Mouse (Mus musculus) layer of hippocampus, postnatal 10 days (tissue): ENCODE results near the gene Gjc2. TPM values are rescaled to one million over a fixed set of nuclear protein-coding genes. Genes with fewer than 3 reads are reported as not detected.

Experiments used
- DNase-seq, 2 experiments: peaks; one replicate each; pipeline ENCODE4 v3.0.0; 2021; ENCODE audit warnings: low spot score in 2 of 2
- total RNA-seq, 2 experiments: library from RNA; stranded (reverse); gene quantifications; 2 replicates each; pipeline ENCODE4 v1.2.3; 2021

Gene Gjc2
- total RNA-seq, 2 experiments from 2014 or later: 1.8 to 2.8 TPM

DNA sequence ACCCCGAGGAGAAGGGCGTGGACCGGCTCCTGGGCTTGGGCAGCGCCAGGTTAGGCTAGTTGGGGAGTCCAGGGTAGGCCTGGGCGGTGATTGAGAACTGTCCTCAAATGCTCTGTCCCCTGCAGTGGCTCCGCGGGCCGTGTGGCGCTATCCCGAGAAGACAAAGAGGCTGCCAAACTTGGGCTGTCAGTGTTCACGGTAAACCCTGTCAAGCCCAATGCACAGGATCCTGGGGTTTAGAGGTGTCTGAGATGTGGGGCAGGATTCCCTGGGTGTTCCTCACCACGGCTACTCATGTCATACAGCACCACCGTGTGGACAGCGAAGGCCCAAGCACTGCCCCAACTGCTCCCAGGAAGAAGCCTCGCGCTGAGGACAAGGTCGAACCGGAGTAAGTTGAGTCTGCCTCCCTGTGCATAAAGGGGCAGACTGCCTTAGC, 26.0 kb upstream of the Gjc2 start:
- DNase-seq: peak; percentile 69 to 73

DNA sequence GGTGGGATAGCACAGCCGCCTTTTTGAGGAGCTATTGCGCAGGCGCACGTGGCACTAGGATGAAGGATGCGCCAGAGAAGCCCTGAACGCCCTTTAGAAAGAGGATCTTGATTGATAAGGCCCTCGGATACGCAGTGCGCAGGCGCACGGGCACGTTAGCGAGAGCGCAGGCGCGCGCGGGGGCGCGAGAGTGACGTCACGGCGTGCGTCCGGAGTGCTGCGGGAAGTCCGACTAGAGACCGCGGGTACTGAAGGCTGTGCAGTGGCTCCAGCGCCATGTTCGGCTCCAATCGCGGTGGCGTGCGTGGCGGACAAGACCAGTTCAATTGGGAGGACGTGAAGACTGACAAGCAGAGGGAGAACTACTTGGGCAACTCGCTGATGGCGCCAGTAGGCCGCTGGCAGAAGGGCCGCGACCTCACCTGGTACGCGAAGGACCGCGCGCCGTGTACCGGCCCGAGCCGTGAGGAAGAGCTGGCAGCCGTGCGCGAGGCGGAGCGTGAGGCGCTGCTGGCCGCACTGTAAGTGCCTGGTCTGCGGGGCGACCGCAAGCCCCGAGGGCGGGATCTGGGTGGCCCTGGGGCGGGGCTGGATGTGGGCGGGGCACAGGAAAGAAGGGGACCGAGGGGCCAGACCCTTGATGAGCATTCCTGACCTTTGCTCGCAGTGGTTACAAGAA, 25.3 kb upstream of the Gjc2 start, which contains the start of gene 2310033P09Rik:
TSS of gene 2310033P09Rik (plus strand) at position 169 of the 679 bp plus-strand sequence.
- DNase-seq: peak; percentile 94 to 97

DNA sequence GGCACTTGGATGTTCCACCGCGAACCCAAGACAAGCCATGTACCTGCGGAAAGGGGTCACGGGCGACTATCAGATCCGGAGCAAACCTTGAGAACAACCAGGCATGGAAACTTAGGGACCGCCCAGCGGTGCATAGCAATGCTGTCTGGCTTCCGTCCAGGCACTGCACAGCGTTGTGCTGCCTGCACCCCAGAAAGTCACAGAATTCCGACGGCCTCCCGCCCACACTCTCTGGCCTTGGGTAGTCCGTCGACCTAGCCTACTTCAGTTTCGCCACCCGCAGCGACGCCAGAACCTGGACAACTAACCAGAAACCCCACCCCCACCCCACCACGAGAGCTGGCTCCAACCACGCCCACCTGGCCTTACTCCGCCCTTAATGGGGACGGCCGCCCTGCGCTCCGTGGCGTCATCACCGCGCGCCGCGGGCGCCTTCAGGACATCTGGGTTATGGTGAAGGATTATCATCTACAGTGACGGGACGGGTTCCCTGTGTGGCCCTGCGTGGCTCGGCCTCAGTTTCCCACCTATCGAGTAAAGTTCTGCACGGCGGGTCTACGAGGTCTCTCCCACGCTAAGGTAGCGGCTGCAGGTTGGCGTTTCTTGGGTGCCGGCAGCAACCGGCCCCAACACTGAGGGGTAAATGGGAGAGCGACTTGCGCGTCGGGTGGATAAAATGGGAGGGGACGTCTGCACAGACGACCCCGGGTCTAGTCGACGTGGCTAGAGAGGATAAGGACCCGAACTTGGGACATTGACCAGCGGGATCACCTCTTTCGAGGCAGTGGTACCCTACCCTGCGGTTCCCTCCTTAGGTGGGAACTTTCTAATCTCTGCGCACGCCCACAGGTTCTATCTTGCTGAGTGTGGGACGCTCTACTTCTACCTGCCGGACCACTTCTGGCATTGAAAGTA, 19.3 kb upstream of the Gjc2 start, which contains the start of gene Mrpl55:
TSS of gene Mrpl55 (plus strand) at position 406 of the 915 bp plus-strand sequence.
- DNase-seq: peak; percentile 91 to 93

DNA sequence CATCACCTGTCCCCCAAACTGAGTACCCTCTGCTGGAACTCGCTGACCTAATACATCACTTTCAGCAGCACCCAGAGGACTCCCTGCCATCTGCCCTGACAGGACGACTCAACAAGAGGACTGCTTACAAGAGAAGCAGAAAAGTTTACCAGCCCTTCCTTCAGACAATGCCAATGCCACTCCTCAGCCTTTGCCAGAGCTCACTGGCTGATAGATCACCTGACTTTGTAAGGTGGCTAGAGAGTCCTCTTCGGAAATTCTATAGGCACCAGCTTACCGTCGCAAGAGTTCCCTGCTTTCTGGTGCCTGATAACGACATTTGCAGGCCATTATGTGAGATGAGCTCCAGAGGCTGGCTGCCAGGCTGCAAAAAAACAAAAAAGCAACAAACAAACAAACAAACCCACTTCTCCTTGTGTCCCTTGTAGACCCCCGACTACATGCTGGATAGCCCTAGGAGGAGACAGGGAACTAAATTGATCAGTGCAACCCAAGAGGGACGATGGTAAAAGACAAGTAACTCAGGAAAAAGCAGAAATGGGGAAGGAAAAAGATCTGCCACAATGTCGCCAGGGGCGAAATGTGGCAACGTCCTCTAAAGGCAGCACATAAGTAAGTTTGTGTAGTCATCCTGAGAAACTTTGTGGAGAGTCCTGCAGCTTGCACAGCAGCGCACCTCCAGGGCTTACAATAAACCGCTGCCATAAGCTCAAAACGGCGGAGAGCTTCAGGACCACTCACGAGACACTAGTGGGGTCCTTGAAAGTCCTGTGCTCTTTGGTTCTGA, 18.4 kb upstream of the Gjc2 start:
- DNase-seq: no peak

DNA sequence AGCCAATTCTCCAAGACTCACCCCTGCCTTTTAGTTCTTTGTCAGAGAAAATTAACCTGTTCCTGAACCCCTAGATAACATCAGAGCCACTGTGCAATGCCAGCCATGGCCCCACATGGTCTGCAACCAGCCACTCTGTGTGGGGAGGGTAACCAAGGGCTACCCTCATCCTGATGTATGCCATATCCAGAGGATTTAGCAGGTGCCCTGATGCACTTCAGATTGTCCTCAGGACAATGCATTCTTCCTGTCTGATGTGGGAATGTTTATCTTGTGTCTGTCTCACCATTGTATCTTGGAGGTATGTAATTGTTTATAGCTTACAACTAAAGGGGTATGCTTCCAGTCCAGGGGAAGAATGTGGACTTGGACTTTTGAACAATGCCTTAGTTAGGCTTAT, 13.2 kb upstream of the Gjc2 start:
- DNase-seq: no peak

DNA sequence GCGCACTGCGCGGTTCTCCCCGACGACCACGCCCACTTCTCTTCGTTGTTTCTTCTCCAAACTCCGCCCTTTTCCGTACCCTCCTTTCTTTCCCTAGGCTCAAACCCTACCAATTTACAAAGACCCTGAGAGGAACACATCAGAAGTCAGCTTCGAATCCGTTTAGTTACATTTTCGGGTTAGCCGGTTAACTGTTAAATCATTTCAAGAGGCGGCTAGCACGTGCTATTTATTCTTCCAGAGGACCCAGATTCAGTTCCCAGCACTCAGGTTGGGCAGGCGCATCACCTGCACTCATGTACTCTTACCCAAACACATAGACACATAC, 9.0 kb upstream of the Gjc2 start, which contains the start of gene Guk1:
TSS of gene Guk1 (minus strand) at position 154 of the 328 bp plus-strand sequence.
- no peak for DNase-seq

DNA sequence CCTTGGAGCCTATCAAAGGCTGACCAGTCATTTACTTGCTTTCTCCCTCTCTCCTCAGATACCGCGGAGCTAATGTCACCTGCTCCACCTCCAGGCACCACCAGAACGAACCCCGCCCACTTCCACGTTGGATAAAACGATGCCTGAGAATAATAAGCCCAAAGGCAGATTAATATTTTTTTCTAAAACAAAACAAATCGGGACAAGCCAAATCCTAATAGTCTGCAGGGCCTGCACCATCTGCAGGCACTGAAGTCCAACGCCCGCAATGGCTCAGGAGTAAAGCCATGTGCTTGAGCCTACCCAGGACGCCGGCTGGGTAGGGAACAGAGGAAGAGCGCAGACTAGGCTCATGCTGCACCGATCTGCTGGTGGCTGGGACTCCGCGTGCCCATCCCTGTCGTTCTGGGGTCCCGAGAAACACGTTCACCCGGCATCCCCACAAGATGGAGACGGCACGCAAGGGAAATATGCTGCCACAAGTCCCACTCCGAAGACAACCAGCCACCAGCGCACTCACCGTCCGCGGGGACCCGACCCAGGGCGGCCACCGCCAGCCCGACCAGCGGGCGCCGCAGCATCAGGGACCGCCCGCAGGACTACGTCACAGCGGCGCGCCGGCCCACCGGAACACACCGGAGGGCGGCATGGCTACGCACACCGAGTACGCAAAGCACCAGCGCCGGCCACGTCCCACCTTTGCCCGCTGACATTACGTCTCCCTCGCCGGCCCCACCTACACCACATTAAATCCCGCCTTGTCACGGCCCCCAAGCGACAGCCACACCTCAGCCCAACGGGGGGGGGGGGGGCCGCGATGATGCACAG, 8.4 kb upstream of the Gjc2 start:
- DNase-seq: peak; percentile 86 to 90

DNA sequence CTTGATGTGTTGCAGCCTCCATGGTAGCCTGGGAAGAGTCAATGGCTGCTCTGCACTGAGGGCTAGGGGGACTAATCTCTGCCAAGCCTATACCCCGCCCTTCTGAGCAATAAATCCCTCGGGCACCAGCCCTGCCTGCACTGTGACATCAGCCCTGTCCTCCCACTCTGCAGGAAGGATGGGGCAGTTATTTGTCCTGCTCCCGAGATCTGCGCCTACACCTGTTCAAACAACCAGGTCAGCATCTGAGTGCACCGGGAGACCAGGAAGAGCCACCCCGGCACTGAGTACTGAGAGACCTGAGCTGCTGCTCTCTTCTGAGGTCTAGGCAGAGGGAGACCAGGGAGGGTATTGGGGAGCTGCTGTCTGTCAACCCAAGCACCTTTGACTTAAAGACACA, 4.7 kb upstream of the Gjc2 start:
- DNase-seq: no peak

DNA sequence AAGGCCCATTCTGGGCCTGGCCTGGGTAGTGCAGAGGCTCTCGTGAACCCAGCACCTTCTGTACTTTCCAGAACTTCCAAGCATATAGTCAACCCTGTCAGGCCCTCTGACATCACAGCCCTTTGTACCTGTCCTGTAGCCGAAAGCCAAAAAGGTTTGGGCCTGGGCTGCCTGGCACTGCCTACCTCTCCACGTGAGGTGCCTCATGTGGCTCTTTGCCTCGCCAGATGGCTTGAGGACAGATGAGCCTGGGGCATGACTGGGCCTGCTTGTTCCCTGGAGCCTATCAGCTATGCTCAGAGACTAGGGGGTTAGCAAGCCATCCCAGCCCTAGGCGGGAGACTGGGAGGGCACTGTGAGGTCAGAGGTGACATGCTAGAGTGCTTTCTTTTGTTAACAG, 2.5 kb upstream of the Gjc2 start:
- no peak for DNase-seq

DNA sequence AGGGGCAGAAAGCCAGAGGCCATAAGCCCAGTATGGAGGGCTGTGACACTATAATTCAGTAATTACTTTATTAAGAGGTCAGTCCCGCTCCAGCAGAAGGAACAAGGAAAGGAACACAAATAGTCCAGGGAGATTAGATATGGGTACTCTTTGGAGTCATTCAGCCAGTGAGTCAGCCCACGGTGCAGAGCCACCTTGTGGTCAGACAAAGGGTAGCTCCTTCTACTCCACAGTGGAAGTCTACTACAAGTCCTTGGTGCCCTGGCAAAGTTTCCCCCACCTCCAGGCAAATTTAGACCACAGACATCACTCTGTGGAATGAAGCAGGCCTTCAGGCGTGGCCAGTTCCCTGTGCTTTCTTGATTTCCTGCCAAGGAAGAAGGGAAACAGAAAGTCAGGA, 808 bp upstream of the Gjc2 start:
- DNase-seq: peak; percentile 51 to 68

DNA sequence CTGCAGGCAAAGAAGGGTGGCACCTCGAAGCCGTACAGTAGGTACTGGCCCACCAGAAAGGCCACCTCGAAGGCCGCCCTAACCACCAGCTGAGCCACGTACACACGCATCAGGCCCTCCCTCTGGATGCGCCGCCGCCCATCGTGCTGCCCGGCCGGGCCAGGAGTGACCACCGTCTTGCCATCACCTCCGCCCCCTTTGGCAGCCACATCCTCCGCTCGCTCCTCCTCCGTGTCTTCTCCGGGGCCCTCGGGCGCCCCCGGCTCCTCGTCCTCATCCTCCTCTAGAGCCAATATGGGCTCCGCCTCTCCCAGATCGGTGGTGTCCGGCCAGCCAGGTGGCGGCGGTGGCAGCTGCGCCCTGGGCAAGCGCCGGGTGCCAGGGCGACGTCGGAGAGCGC, 6.1 kb downstream of the Gjc2 start:
- no peak for DNase-seq

DNA sequence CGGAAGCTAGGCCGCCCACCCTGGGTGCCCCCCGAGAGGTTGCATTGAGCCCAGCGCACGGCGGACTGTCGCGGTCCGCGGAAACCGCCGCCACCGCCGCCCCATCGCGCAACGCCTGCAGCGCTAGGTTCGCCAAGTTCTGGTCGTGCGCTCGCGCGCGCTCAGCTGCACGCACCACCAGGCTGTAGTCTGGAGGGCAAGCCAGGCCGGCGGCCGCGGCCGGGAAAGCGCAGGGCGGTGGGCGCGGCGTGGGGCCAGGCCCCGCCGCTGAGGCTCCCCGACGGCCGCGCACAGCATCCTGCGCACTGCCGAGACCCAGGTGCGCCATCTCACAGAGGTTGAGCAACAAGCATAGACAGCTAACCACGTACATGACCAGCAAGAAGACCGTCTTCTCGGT, 6.5 kb downstream of the Gjc2 start:
- DNase-seq: no peak

DNA sequence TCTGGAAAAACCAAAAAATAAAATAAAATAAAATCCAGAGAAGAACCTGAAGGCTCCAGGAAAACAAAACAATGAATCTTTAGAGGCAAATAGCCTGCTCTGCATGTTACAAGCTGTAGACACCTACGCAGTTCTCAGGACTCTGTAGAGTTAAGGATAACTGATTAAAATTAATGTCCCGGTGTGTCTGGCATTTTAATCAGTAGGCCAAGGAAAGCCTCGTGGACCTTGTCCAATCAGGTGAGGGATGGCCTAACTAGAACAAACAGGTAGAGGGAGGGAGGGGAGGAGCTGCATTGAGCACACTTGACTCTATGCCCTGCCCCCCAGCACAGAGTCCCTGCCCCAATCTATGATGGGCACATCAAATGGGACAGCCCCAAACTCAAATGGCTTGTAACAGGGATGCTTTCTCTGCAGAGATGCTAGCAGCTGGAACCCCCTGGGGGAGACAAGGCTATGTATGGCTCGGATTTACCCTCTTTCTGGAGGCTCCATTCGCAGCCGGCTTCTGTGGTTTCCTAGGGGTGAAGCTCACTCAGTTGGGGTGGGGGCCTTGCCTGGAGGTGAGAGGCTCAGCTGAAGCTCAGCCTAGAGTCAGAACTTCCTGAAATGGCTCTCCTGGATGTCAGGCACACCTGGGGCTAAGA, 8.7 kb downstream of the Gjc2 start:
- DNase-seq: no peak

DNA sequence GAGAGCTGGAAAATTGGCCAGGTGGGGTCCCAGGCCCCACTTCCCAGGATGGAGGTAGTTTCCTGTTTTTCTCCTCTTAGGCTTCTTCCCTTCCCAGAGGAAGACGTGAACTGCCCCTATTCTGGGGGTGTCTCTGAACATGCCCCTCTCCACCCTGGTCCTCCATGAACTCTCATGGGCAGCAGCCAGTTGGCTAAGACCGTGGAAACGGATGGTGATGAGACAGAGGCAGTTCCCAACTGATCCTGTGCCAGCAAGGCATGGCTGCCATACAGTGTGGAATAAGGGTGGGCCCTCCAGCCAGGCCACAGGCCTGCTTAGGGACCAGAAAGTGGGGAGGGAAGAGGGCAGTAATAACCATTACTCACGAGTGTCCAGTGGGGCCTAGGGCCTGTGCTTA, 12.5 kb downstream of the Gjc2 start:
- no peak for DNase-seq

DNA sequence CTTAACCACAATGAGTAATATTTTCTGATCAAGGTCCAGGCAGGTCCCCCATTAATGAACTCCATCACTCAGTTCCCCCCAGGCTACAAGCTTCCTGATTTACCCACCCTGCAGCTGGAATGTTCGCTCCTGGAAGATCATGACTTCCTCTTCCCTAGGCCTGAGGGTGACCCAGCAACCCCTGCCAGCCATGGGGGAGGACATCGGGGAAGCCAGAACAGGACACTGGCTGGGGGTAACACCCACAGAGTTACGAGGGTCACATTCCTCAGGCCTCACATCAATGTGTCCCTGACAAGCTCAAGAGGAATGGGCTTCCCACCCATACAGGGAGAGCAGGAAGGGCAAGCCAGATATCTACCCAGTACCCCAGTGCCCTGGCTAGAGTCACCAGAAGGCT, 13.2 kb downstream of the Gjc2 start:
- DNase-seq: no peak

DNA sequence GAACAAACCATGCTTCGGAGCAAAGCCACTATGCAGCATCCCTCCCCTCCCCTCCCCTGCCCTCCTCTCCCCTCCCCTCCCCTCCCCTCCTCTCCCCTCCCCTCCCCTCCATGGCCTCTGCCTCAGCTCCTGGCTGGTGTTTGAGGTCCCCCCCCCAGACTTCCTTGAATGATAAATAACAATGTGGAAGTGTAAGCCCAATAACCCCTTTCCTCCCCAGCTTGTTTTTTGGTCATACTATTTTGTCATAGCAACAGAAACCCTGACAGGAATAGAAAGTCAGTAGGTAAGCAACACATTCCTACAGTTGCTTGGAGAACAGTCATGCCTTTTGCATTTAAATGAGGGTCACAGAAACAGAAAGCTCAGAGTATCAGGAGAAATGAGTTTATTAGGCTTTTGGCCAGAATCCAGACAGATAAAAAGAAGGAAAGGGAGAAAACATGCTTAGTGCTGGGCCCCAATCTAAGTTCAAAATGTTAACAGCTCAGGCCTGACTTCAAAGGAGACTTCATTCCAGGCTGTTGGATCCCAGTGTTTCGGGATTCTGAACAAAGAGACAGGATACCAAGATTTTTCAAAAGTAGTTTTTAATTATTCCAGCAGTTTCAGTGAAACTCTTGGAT, 17.3 kb downstream of the Gjc2 start:
- no peak for DNase-seq

DNA sequence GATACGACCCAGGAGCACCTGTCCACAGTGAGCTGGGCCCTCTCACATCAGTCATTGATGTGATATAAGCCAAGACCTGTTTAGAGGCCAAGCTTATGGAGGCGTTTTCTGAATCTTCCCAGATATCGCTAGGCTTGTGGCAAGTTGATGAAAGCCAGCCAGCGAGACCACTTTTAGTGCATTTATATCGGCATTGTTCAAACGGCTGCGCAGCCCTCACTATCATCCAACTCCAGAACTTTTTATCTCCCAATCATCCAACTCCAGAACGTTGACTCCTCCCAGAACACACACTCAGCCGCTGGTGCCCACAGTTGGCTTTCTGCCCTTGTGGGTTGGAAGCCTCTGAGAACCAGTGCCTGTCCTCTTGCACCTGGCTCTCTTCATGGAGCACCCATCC, 18.6 kb downstream of the Gjc2 start:
- no peak for DNase-seq

DNA sequence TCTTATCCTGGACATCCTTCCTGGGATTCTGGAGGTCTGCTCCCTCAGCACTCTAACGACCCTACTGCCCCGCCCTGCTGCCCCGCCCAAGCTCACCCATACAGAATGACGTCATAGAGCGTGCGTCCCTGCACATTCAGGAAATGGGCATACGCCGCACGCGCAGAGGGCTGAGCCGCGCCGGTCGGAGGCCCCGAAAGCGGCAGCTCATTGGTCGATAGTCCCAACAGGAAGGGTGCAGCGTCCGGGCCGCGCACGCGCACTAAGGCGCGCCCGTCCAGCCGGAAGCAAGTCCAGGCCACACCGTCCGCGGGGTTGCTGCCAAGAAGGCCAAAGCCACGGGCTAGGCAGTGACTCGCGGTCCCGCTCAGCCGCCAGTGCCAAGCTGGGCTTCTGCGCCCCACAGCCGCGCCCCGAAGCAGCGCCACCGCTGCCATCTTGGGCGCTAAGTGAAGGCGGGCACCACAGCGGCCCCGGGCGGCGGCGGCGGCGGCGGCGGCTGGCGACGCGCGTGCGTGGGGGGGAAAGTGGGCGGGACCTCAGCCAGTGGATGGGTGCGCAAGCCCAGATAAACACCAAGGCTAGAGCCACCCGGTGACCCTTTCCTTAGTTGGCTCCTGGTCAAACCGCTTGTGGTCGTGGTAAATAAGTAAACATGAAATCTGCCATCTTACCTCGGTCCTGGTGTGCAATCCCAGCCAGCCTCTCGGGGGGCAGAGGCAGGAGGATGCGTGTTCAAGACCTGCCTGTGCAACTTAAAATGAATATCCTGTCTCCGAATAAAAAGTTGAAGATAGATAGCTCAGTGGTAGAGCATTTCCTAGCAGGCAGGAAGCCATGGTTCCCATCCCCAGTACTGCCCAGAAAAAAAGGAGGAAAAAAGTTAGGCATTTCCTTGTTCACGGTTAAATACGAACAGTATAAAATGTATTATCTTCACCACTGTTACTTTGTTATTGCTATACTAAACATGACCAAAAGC, 19.5 kb downstream of the Gjc2 start, which contains the start of gene Iba57:
TSS of gene Iba57 (minus strand) at position 485 of the 982 bp plus-strand sequence.
- peak; percentile 96 to 97 for DNase-seq
